Mouse (Mus musculus) urinary bladder, postnatal 14 days (tissue): ENCODE results near the gene Sf3a3.
"Not testable (repeated sequence)": the region's sequence is repeated elsewhere in the genome, so short reads cannot be mapped to it uniquely, and the experiment has no call there.

Source experiments
- DNase-seq: peaks from one replicate; pipeline ENCODE4 v3.0.0; 2021; ENCODE audit warnings: low spot score

The Sf3a3 gene

GRCm38 (mm10) chr4:124700248-124700971 lies 14.2 kb upstream of the Sf3a3 start, which contains the start of gene Fhl3:
Fhl3 (plus strand) TSS chr4:124700701.
- peak; percentile 58 for DNase-seq

GRCm38 (mm10) chr4:124701052-124701845 lies 13.3 kb upstream of the Sf3a3 start:
- DNase-seq: no peak

DNA sequence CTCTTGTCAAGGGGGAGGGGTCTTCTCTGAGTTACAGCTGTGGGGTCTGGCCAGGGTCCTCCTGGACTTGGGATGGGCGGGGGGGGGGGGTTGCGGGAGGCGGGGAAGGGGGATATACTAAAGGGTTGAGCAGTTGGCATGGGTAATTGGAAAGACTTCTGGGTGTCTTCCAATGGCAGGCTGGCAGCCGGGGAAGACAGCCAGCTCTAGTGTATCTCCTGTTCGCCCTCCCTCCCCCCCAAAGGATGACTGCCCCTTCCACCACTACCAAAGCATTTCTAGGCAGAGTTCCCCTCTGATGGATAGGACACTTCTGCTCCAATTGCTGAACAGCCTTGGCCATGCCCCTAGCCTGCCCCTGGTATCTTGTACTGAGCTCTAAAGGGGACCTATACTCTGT lies 12.7 kb upstream of the Sf3a3 start:
- DNase-seq: no peak

DNA sequence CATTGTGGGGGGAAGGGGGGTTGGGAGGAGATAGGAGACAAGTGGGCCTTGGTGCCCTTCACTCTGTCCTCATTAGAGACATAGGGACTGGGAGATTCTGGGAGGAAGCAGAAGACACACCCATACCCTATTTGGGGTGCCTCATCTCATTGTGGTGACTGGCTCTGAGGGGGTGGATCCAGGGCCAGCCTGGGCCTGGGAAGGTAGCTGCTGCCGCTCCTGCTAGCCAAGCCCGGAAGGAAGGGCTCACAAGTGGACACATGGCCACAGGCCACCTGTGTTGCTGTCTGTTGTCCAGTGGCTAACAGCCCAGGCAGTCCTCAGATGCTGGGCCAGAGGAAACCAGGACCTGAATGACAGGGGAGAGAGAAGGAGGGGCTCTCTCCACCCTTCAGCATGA lies 11.2 kb upstream of the Sf3a3 start:
- no peak for DNase-seq

GRCm38 (mm10) chr4:124703881-124704796 lies 10.4 kb upstream of the Sf3a3 start:
- no peak for DNase-seq

DNA sequence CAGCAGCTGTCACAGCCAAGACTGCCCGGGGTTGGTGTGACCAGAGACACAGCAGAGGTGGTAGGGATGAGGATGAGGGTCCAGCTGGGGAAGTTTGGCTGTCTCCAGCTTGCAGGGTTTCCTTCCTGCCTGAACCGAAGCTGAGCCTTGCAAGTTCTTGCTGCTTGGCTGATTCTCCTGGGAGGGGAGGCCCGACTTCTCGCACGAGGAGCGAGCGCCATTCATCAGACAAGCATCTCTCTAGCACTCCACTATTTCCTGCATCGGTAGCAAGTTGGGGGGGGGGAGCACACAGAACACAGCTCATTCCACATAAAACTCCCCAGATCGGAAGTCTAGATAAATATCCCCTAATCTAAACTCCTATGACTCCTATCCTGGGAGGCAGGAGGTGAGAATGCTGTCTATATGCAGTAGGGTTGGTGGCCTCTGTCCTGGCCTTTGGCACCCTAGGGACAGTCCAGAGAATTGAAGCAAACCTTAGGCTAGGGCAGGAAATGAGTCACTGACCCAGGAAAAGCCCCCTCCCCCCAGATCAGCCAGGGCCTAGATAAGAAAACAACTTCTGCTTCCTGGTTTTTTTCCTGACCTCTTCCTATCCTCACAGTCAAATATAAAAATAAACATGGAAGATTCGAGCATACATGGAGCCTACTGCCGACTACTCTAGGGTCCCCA lies 9.6 kb upstream of the Sf3a3 start:
- no peak for DNase-seq

GRCm38 (mm10) chr4:124705661-124706269 lies 8.8 kb upstream of the Sf3a3 start:
- DNase-seq: no peak

DNA sequence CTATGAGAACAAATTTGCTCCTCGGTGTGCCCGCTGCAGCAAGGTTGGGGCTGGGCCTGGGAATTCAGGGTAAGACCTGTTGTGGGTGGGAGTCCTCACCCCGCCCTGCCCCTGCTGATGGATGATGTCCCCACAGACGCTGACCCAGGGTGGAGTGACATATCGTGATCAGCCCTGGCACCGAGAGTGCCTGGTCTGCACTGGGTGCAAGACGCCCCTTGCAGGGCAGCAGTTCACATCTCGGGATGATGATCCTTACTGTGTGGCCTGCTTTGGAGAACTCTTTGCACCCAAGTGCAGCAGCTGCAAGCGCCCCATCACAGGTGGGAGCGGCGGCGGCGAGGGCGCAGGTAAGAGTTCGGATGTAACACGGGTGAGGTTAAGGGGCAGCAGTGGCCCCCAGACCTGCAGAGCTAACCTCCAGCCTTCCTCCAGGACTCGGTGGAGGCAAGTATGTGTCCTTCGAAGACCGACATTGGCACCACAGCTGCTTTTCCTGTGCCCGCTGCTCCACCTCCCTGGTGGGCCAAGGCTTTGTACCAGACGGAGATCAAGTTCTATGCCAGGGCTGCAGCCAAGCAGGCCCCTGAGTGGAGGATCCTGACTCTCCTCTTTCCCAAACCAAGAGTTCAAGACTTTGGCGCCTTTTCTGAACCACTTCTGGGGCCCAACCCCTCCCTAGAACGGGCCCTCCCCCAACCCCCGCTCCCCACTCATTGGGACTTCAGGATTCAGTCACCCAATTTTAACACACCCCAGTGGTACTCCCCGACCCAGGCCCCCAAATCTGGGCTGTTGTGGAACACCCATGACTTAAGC lies 7.0 kb upstream of the Sf3a3 start:
- DNase-seq: not testable (repeated sequence)

DNA sequence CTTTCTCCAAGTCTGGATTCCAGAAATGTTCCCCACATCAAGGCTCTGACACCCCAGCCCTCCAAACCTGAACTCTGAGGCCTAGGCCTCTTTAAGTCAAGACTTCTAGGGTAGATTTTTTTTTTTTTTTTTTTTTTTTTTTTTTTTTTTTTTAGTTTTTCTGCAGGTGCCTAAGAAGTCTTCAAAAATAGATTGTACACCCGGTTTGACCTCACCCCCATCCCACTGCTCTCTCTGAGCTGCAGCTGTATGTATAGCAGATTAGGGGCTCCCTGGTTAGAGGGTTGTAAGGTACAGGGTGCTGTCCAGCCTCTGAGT lies 6.4 kb upstream of the Sf3a3 start:
- not testable (repeated sequence) for DNase-seq

GRCm38 (mm10) chr4:124708518-124709477 lies 5.8 kb upstream of the Sf3a3 start:
- peak; percentile 92 for DNase-seq

GRCm38 (mm10) chr4:124709961-124710446 lies 4.6 kb upstream of the Sf3a3 start:
- DNase-seq: peak; percentile 48

DNA sequence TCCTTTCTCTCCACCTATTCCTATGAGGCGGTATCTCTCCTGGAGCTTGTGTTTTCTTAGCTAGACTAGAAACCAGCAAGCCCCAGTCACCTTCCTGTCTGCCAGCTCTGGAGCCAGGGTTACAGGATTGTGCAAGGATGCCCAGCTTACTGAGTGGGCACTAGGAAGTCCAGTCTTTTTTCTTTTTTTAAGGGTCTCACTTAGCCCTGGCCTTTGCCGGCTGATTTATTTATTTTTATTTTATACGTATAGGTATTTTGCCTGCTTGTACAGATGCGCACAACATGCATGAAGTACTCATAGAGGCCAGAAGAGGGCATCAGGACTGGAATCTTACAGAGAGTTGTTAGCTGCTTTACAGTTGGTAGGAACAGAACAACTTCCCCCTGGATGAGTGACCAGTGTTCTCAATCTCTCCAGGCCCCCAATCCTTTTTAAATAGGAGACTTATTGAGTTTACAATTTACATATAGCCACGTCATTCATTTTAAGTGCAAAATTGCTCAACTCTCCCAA lies 3.7 kb upstream of the Sf3a3 start:
- DNase-seq: peak; percentile 40

DNA sequence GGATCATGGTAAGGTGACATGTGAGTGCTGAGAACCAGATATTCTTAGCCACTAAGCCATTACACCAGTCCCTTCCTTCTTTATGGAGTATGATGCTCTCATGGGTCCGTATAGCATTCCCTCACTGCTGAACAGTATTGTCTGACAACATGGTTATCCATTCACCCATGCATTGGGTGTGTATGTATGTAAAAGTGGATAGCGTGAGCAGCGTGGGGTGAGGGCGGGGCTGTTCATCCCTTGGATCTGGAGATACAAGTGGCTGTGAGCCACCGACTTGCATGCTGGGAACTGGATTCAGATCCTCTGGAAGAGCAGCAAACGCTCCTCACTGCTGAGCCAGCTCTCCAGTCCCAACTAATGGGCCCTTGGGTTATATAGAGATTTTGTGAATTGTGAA lies 2.0 kb upstream of the Sf3a3 start:
- no peak for DNase-seq

DNA sequence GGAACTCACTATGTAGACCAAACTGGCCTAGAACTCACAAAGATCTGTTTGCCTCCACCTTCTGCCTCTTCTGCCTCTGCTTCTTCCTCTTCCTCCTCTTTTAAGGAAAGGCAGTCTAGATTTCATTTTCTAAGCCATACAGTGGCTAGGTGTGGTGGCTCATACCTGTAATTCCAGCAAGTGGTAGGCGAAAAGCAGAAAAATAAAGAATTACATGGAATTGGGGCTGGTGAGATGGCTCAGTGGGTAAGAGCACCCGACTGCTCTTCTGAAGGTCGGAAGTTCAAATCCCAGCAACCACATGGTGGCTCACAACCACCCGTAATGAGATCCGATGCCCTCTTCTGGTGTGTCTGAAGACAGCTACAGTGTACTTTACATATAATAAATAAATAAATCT lies 726 bp upstream of the Sf3a3 start:
- DNase-seq: not testable (repeated sequence)

GRCm38 (mm10) chr4:124719101-124719500 lies 4.5 kb downstream of the Sf3a3 start:
- DNase-seq: no peak

DNA sequence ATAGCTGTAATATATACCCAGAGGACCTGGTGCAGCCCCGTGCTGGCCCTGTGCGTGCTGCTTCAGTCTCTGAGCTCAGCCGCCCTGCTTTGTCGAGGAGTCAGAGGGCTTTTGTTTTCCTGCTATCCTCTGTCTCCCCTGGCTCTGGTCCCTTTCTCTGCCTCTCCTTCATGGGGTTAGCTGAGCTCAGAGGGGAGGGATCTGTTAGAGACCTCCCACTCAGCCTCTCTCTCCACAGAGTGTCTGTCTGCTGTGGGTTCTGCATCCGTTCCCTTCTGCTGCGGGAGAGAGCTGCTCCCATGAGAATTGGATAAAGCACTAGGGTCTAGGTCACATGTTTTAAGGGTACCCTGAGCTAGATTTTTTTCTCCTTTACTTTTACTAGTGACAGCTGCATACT lies 11.5 kb downstream of the Sf3a3 start:
- DNase-seq: no peak

GRCm38 (mm10) chr4:124736952-124737351 lies 22.4 kb downstream of the Sf3a3 start:
- DNase-seq: no peak

DNA sequence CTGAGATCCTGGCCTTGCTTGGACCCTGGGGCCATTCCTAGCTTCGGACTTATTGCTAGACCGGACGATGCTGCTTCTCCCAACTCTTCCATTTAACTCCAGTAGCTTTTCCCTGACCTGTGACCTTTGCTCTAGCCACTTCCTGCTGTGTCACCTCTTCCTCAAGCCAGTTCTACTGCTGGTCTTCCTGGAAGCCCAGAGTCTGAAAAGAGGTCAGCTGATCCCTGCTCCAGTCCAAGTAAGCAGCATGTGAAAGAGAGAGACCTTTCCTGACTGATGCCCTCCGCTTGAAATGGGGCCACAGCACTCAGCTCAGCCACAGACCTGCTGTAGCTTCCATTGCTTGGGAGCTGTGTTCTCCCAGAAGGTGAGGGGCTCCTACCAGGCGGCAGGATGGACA lies 22.9 kb downstream of the Sf3a3 start:
- no peak for DNase-seq

DNA sequence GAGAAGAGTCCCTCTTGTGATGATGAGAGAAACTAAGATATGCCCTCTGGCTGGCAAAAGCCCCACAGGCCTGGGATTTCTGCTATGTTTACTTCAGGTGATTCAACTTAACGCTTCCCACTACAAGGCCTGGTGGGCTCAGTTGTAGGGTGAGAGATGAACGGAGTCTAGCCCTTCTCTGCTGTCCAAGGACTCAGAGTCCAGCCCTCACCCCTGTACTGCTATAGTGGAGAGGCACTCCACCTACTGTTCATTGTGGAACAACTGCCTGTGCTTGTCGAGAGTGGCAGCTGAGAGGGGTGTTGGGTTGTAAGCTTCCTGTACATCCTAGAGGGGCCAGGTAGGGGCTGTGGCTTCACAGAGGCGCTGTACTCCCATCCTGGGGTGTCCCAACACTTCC lies 23.4 kb downstream of the Sf3a3 start:
- no peak for DNase-seq
